Mouse (Mus musculus): Measurements from ENCODE around the gene Kxd1.

- TF ChIP-seq CTCF (IDR thresholded peaks at IDR 0.05; ENCODE audit: low read depth, low read length), result no peak
- no peak for TF ChIP-seq GATA1 (IDR thresholded peaks at IDR 0.05; ENCODE audit: borderline replicate concordance, low read length)
- no peak for TF ChIP-seq TAL1 (conservative IDR thresholded peaks at IDR 0.05; ENCODE audit: low read depth, low read length)
Observed at GRCm38 (mm10) chr8:70577207-70577606, 49.5 kb upstream of the Kxd1 start.

All from G1E (cell line).